Mouse (Mus musculus) embryo, embryonic 10.5 days (tissue): ENCODE measurements around the gene Naalad2.
"Not testable (repeated sequence)": the region's sequence is repeated elsewhere in the genome, so short reads cannot be mapped to it uniquely, and the experiment has no call there.

Source experiments
- DNase-seq: peaks from one replicate; pipeline ENCODE4 v3.0.0-alpha.2; 2015; ENCODE audit warnings: low spot score

Naalad2 gene

DNA sequence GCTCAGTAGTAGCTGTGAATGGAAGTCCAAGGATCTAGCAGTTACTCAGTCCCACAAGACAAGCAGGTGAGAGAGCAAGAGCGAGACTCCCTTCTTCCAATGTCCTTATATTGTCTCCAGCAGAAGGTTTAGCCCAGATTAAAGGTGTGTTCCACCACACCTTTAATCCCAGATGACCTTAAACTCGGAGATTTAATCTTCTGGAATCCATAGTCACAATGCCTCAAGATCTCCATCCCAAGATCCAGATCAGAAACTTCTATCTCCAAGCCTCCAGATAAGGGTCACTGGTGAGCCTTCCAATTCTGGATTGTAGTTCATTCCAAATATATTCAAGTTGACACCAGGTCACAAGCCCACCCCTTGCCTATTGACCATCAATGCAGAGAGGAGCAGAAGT is at the start of gene Naalad2:
Naalad2 (minus strand) TSS at position 101 of the 400 bp plus-strand sequence.
- DNase-seq: not testable (repeated sequence)

DNA sequence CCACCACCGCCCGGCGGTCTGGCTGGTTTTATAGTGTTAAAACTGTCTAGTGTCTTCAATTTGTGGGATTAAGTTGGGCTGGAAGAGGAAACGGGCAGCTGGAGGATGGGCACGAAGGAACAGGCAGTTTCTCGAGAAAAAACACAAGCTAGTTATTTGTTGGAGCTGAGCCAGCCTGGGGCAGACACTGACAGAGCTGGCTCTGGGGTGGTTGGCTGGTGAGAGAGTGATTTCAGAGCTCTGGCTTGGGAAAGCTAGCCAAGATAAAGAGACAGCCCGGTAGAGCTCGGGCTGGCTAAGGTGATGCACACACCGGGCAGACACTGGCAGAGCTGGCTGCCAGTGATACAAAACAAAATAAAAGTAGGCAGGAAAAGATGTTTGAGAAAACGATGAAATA is 28.9 kb upstream of the Naalad2 start:
- no peak for DNase-seq

DNA sequence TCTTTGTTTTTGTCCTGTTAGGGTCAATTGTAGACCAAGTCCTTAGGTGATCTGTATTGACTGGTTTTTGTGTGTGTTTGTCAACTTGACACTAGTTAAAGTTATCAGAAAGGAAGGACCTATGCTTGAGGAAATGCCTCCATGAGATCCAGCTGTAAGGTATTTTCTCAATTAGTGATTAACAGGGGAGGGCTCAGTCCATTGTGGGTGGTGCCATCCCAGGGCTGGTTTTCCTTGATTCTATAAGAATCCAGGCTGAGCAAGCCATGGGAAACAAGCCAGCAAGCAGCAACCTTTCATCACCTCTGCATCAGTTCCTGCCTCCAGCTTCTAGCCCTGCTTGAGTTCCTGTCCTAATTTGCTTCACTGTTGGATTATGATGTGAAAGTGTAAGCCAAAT is 27.6 kb upstream of the Naalad2 start, which contains the start of gene Mbd3l2:
Mbd3l2 (plus strand) TSS at position 301 of the 400 bp plus-strand sequence.
- DNase-seq: no peak

DNA sequence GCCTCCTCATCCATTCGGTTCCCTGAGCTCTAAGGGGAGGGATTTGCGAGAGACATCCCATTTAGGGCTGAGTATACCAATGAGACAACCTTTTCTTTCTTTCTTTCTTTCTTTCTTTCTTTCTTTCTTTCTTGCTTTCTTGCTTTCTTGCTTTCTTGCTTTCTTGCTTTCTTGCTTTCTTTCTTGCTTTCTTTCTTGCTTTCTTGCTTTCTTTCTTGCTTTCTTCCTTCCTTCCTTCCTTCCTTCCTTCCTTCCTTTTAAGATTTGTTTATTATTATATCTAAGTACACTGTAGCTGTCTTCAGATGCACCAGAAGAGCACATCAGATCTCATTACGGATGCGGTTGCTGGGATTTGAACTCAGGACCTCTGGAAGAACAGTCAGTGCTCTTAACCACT is 9.6 kb upstream of the Naalad2 start:
- peak; percentile 2 for DNase-seq

DNA sequence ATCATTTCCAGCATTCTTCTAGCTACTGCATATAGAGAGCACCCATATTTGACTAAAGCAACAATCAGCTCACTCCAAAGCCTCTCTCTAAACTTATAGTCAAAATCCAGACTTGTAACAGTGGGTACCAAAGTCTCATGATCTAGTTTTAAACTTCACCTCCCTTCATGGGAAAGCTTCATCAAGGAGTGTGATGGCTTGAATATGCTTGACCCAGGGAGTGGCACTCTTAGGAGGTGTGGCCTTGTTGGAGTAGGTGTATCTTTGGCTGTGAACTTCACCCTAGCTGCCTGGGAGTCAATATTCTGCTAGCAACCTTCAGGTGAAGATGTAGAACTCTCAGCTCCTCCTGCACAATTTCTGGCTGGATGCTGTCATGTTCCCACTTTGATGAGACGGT is 1.3 kb upstream of the Naalad2 start, which contains the start of gene Ubtfl1:
Ubtfl1 (plus strand) TSS at position 301 of the 400 bp plus-strand sequence.
- DNase-seq: no peak

DNA sequence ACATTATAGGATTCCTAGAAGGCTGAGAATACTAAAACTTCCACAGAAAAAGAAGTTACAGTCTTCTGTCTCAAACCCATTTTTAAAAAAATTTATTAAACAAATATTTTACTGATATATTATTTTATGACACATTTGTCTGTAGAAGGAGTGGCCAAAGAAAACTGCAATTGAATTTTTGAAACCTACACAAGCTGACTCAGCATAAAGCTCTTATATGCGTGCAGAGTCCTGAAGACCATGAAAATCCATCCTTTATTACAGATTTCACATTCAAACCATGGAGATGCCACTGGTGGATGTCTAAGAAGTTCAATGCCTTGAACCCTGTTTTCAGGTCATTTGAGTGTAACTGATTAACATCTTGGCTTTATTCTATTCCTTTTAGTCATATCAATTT is 3.2 kb downstream of the Naalad2 start:
- DNase-seq: no peak

DNA sequence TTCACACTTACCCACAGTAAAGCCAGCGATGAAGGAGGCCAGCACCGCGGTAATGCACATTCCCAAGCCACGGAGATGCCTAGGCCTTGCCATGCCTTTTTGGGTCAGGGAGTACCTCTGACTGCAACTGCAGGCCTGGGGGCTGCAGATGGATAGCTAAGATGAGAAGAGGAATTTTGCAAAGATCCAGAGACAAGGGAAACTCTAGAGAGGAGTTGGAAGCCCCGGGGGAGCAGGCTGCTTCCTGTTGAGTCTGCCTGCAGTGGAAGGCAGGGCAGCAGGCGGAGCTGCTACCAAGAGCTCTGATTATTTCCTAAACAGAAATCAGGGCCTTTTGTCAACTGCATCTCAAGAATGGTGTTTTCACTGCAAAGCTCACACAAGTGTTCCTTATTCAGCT is 17.0 kb downstream of the Naalad2 start:
- DNase-seq: peak; percentile 32

DNA sequence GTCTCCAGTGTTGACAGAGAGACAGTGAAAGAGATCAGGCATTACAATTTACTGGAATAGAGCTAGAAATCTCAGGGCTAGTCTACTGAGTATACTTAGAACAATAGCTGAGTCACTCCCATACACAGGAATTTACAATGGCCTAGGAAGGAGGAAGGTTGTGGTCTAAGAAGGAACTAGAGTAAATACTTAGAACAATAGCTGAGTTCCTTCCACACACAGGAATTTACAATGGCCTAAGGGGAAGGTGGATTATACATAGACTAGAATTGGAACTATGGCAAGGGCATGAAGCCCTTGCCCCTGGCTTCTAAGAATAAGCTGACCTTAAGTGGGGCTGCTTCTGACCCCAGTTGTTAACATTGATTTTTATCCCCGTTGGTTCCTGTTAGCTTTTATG is 29.8 kb downstream of the Naalad2 start:
- DNase-seq: not testable (repeated sequence)

DNA sequence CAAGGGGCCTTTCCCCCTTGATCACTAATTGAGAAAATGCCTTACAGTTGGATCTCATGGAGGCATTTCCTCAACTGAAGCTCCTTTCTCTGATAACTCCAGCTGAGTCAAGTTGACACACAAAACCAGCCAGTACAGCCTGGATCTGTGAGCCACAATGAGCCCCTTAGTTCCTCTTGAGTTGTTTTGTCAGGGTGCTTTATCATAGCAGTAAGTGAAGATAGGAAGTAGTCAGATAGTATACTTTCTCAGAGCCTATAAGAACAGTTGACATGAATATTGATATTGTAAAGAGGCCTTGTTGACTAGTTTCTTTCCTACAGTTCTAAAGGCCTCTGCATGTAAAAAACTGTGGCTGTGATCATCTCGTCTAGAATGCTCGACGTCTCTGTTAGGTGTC is 82.8 kb downstream of the Naalad2 start:
- no peak for DNase-seq

DNA sequence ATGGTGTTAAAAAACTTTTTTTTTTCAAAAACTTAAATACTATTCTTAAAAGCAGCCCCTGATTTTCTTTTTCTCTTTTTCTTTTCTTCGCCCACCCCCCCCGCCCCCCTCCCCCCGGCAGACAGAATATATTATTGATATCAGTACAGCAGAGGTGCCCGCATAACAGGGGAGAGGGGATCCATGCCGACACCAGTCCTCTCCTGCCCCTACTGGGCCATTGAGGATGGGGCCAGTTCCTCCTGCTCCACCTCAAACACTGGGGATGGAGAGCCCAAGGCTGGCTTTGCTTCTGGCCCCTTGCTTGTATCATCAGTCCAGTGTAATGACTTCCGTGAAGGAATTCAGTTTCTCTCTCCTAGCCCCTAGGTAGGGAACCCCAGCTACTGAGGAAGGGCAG is 104.5 kb downstream of the Naalad2 start:
- DNase-seq: no peak

DNA sequence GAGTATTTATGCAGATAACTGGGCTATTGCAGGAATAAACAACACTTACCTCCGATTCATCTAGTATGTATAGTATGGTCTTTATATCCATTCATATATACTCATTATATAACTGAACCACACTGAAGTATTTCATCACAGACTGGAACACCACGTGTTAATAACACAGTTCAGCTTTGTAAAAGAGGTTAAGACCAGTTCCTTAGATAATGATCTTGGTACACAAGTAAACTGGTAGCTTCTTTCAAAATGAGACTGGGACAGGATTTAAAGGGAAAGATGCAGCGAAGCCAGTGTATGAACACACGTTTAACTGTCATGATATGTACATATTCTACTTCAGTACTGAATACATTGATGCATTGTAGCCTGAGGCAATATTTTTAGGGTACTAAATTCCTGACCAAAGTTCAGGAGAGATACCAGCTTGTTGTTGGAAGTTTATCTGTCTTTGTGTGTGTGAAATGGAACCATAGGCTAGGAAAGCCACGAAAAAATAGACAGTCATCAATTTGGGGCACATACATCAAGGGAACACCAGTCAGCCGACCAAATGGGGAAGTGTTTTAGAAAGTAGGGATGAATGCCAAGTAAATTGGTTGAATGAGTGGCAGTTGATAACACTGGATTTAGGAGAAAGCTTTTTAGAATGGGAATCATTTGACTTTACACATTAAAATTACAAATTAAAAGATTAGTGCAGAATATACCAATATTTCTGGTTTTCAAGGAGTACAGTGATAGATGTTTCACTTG is 109.6 kb downstream of the Naalad2 start:
- DNase-seq: peak; percentile 10

DNA sequence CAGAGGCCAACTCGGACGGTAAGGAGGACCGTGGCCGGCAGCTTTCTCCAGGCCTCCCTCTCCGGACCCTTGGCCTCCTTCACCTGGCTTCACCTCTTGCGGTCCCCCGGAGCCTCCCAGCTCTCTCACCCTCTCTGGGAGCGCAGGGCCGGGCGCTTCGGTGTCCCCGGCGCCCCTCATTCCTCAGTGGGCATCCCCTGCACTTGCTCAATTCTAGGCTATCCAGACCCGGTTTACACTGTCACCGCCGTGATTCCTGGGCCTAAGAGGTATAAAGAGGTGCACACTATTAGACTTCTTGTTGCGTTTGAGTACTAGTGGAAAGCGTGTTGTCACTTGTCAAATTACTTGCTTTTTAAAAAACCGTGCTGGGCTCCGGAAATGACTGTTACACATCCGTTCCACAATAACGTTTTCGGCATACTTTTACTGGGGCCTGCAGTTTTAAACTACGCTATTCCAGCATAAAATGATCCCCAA is 110.3 kb downstream of the Naalad2 start:
- DNase-seq: no peak

DNA sequence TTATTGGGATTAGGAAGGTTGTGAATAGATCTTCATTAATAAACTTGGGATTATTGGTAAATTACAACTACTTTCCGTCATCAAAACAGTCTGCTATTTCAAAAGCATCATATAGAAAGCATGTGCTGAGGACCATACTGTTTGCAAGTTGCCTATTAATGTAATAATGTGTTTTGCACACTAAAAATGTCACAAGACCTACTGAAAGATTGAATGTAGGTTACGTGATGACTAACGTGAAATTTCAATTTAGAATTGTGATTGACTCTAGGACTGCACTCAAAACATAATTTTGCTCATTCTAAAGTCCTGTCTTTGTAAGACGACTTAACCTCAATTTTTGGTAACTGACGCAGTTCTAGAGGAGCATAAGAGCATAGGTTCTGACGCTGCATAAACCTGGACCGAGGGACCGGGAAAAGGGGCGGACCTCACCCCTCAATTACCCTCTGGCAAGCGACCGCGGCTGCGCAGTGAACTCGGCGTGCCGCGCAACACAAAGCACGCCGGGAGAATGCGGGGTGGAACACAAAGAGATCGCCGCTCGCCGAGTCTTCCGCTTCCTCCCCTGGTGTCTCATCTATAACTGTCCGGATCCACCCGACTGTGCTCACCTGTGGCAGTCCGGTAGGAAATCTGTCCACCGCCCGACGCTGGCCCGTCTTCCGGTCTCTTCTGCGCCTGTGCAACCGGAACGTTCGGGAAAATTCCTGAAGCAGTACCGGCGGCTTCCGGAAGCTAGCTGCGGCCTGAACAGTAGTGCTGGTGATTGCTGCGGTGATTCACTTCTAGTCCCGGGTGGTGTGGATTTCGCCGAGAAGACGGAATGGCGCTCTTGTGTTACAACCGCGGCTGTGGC is 111.0 kb downstream of the Naalad2 start, which contains the start of gene Chordc1:
Chordc1 (plus strand) TSS at position 555 of the 859 bp plus-strand sequence.
- peak; percentile 98 for DNase-seq

DNA sequence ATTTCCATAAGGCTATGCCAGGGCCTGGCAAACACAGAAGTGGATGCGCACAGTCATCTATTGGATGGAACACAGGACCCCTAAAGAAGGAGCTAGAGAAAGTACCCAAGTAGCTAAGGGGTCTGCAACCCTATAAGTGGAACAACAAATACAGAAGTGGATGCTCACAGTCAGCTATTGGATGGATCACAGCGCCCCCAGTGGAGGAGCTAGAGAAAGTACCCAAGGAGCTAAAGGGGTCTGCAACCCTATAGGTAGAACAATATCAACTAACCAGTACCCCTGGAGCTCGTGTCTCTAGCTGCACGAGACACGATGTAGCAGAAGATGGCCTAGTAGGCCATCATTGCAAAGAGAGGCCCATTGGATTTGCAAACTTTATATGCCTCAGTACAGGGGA is 124.1 kb downstream of the Naalad2 start:
- DNase-seq: not testable (repeated sequence)

DNA sequence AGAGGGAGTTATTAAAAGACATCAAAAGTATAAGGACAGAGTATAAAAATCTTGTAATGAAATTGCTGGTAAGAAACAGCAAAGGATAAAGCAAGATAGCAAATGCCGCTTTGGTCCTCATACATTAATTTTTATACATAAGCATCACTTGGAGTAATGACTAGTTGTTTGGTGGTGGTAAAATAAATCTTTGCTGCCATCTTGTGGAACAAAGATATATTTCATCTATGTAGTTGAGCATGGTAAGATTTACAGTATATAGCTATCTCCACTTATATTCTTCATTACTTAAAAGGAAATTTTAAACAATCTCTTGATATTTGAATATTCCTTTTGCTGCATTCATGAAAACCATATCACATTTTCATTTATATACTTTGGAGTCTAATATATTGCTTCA is 125.3 kb downstream of the Naalad2 start:
- peak; percentile 70 for DNase-seq

DNA sequence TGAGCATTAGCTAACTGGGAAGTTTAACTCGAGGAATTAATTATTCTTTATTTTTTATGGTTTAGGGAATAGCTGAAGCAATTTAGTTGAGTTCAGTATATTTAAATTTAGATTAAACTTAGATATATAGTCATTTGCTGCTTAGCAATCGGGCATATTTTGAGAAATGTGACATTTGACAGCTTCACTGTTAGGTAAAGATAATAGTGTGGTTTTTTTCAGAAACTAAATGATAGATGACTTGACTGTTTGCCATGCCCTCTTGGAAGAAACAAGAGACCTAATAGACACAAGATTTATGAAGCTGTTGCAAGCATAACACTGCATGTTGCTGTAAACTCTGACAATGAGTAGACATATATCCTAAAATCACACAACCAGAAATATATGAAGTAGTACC is 126.0 kb downstream of the Naalad2 start:
- no peak for DNase-seq

DNA sequence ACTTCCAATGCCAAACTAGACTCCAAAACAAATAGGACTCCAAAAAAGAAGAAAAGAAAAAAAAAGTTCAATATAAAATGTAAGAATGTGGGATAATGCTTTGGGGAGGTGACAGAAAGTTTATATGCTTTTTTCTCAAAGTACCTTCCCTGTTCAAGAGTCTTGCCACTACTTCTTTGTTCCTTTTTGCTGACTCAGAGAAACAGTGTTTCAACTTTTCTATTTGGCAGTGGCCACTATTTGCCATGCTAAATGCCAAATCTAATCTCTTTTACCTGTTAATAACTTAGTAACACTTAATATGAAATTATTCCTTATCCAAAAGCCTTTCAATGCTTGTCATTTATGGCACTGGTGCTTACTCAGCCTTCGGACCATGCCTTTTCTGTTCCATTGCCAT is 126.9 kb downstream of the Naalad2 start:
- DNase-seq: no peak
